Mouse (Mus musculus) gastrocnemius, adult 2 months (tissue): ENCODE data around the gene Trim60. TPM values are rescaled to one million over a fixed set of nuclear protein-coding genes. Genes with fewer than 3 reads are reported as not detected.
"Not testable (repeated sequence)": the region's sequence is repeated elsewhere in the genome, so short reads cannot be mapped to it uniquely, and the experiment has no call there.

Experiments used
- DNase-seq: peaks from one replicate; pipeline ENCODE4 v3.0.0; 2022
- H3K27ac ChIP-seq: fragments of 200-600 bp; 2 replicates; pipeline ENCODE4 v1.8.1; 2022; ENCODE audit warnings: mild to moderate bottlenecking
- H3K4me3 ChIP-seq: fragments of 200-600 bp; 2 replicates; pipeline ENCODE4 v1.8.1; 2022; ENCODE audit warnings: mild to moderate bottlenecking, moderate library complexity
- CTCF ChIP-seq: fragments of 200-600 bp; IDR thresholded peaks from 2 replicates; pipeline ENCODE4 v1.8.1; 2022; ENCODE audit warnings: antibody characterized with exemption, mild to moderate bottlenecking, moderate library complexity
- intact Hi-C: fragments of 180-260 bp; cut with DNase I; formaldehyde crosslinking; loops from one replicate; pipeline ENCODE4 v1.15.1; 2025
- total RNA-seq, 2 experiments: library from RNA; stranded (reverse); gene quantifications; 2 replicates each; pipeline ENCODE4 v1.2.3; 2021

Trim60 gene
- total RNA-seq, 2 experiments from 2014 or later, result not detected

DNA sequence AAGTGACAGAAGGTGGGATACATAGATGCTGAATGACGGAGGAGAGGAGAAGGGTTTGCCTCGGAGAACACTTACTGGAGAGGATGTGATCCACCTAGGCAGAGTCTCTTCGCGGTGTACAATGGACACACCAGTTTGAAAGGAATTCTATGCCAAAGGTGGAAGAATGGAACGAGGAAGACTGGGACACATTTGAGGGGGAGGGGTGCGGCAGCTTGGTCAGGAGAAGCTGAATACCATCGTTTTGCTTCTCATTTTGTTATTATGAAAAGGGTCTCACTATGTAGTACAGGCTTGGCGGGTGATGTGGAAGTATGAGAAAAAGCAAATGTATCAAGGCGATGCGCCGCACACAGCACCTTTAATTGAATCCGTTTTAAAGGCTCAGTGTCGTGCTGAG is 14.7 kb upstream of the Trim60 start:
- Histone ChIP-seq H3K4me3 (no peak overlapping the region), H3K27ac (no peak overlapping the region)
- no peak for DNase-seq
- no peak for TF ChIP-seq CTCF
- intact Hi-C loops, result no loop called here

DNA sequence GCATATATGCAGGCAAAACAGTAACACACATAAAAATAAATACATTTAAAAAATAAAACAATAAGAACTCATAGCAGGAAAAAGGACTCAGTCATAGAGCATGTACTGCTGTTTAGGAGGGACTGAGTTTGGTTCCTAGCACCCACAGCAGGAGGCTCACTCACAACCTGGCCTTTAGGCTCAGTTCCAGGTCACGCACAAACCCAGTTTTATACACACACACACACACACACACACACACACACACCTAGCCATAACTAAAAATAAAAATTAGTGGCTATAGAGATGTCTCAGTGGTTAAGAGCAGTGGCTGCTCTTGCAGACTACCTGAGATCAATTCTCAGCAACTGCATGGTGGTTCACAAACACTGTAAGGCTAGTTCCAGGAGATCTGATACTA is 13.7 kb upstream of the Trim60 start:
- intact Hi-C loops, result no loop called here
- Histone ChIP-seq H3K4me3 (no peak overlapping the region), H3K27ac (no peak overlapping the region)
- no peak for TF ChIP-seq CTCF
- DNase-seq, result no peak

DNA sequence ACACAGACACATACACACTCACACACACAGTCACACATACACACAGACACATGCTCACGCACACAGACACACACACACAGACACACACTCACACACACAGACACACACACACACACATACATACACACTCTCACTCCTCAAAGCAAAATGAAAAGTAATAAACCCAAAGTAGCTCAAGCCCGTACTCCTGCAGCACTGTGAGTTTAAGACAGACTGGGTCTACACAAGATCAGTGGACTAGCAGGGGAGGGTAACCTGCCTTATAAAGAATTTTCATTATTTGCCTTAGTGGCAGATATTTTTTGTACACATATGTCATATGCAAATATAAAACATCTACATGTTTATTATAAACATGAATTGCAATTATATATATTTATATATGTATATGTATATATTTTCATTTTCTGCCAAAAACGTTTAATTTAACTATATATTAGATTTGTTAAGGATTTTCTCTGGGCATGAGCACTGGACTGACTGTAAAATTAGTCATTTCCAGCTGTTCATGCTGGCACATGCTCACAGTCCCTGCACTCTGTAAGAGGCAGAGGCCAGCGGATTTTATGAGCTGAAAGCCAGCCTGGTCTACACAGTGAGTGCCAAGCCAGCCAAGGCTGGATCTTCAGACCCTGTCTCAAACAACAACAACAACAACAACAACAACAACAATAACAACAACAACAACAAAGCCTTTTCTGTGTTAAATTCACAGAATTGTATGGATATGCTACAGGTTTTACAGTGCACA is 12.5 kb upstream of the Trim60 start:
- DNase-seq, result no peak
- TF ChIP-seq CTCF, result no peak
- no peak overlapping the region for H3K27ac ChIP-seq
- intact Hi-C loops, result no loop called here
- H3K4me3 ChIP-seq, result no peak overlapping the region

DNA sequence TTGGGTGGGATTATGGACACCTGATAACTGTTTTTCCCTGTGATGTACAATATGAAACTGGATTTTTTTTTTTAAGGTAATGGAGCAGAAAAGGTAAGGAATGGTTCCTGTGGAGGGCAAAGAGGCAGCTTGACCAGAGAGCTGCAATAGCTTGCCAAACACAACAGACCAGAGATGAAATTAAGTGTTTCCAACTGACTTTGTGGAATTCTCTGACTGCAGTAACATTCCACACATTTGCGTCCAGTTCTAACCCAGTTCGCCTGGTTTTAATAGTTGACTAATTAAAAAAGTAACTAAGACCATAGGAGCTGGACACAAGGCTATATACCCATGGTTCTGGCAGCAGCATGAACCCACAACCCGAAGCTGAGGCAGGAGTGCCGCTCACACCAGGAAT is 11.4 kb upstream of the Trim60 start:
- TF ChIP-seq CTCF, result no peak
- DNase-seq, result no peak
- intact Hi-C loops, result no loop called here

DNA sequence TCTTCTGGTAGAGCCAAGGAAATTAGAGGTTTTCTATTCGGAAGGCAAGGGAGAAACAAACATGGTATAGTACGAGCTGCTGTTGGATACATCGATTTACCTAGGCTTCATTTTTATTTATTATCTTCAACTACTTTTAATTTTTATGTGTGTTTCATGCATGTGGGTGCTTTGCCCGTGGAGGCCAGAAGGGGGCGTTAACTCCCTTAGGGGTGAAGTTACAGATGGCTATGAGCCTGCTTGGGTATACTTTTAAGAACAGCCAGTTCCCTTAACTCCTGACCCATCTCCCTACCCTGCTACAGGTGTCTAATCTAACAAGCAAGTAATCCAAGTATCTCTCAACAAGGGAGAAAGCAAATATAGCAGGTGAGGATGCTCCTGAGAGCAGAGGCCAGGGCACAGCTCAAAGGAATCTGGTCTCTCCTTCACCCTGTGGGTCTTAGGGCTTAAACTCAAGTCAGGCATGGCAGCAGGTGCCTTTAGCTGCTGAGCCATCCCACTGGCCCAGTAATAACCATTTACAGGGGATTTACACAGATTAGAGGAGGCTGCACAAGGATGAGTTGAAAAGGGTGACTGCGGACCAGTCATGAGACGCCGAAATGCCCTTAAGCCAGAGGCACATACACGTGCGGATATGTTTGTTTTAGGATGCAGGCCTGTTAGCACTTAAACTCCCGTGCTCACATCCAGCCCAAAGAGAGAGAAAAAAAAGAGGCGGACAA is 10.7 kb upstream of the Trim60 start:
- no peak for TF ChIP-seq CTCF
- intact Hi-C loops, result no loop called here
- H3K27ac ChIP-seq, result no peak overlapping the region
- no peak for DNase-seq
- H3K4me3 ChIP-seq, result no peak overlapping the region

More for the DNA sequence above, 11.4 kb upstream of the Trim60 start:
- H3K4me3 ChIP-seq, result no peak overlapping the region
- no peak overlapping the region for H3K27ac ChIP-seq

DNA sequence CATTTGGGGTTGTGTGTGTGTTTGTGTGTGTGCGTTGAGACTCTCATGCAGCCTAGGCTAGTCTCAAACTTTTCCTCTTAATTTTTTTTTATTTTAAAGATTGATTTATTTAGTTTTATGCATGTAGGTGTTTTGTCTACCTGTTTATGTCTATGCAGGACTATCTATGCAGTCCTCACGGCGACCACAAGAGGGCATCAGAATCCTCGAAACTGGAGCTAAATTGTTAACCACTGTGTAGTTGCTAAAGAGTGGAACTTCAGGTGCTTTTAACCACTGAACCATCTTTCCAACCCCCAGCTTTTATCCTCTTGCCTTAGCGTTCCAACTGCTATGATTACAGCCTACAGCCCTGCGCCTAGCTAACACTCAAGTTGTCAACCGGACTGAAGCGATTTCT is 4.1 kb upstream of the Trim60 start:
- peak; percentile 55 for DNase-seq
- TF ChIP-seq CTCF, result peak; percentile 79
- H3K27ac ChIP-seq, result no peak overlapping the region
- intact Hi-C loops, result loop anchor here (1.0 kb wide), 1 partner anchor 88 kb away; no protein-coding TSS in a partner anchor
- H3K4me3 ChIP-seq, result no peak overlapping the region

DNA sequence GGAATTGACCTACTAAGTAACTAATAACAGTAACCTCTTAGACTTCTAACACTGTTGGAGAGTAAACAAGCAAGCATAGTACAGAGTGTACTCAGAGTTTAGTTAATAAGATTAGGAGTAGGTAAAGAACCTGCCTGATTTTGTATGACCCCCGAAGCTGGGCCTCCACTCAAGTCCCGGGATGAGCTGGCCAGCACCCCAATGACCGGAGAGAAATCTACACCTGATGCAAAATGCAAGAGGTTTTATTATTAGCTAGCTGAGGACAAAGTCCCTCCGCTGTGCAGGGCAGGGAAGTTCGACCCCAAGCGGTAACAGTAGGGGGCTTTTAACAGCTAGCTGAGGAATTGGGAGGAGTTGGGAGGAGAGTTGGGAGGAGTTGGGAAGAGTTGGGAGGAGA is 10.8 kb downstream of the Trim60 start:
- intact Hi-C loops, H3K4me3 ChIP-seq, H3K27ac ChIP-seq, DNase-seq: not testable (repeated sequence)

DNA sequence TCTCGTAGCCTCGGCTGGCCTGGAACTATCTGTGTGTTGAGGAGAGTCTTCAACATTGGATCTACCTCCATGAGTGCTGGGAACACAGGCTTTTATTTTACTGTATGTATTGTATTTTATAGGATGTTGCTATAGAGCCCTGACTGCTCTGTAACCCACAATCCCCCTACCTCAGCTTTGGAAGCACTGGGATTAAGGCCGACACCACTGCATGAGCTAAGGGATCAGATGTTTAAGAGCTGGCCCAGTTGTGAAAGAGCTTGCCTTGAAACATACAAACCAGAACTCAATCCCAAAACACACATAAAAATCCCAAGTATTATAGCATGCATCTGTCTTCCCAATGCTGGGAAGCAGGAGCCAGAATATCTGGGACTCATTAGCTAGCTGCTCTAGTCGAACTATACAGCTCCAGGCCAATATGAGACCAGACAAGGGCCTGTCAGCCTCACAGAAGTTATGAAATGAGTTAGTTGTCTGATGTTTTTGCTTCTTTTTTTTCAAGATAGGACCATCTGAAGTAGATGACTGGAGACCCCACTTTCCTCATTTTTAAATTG is 19.5 kb downstream of the Trim60 start:
- DNase-seq, result no peak

DNA sequence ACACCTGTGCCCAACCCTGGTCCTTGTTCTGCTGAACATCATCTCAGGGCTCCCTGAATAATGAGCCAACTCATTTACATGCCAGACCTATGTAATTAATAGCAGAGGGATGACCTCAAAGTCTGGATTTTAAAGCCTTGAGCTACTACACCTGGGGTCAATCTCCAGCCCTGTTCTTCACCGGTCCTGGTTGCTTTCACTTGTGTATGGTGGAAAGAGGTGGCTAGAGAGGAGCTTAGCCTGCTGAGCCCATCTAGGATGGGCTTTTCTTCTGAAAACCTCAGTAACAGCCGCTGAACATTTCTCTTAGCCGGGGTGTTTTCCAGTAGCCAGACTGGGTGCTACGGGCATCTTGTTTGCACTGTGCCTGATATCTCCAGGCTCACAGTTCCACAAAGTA is 30.7 kb downstream of the Trim60 start, which contains the start of gene Trim75:
Trim75 (minus strand) TSS at position 101 of the 400 bp plus-strand sequence.
- intact Hi-C loops, result no loop called here
- DNase-seq, result no peak
- no peak for TF ChIP-seq CTCF
- Histone ChIP-seq H3K27ac (no peak within 1 kb of the TSS), H3K4me3 (no peak within 1 kb of the TSS)

More for the DNA sequence above, 19.5 kb downstream of the Trim60 start:
- Histone ChIP-seq H3K4me3 (no peak overlapping the region), H3K27ac (no peak overlapping the region)
- intact Hi-C loops, result no loop called here
- TF ChIP-seq CTCF, result no peak

DNA sequence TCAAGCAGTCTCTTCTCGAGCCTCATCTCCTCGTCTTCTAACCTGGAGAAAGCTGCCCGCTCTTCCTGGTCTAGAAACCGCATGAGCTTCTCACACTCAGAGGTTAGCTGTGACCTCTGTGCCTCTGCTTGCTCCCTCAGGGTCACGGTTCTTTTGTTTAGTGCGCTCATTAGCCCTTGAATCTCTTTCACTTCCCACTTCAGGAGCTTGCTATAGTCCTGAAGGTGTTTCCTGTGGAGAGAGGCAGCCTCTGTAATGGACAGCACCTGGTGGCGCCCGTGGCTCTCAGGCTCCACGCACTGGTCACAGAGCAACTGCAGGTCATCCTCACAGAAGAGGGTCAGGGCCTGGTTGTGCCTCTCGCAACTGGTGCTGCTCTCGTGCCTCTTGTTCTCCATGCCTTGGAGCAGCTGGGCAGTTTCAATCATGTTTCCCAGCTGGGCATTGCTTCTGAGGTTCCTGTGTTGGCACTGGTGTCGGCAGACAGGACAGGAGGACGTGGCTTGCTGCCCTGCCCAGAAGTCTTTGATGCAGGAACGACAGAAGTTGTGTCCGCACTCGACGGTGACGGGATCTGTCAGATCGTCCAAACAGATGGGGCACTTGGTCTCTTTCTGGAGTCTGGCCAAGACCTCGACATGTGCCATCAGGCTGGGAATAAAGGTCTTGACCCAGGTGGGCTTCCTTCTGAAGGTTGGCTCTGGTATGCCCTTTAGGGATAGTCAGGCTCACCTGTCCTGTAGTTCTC is 35.1 kb downstream of the Trim60 start:
- intact Hi-C loops, result no loop called here
- no peak for DNase-seq
- TF ChIP-seq CTCF, result no peak
- Histone ChIP-seq H3K4me3 (no peak overlapping the region), H3K27ac (no peak overlapping the region)

DNA sequence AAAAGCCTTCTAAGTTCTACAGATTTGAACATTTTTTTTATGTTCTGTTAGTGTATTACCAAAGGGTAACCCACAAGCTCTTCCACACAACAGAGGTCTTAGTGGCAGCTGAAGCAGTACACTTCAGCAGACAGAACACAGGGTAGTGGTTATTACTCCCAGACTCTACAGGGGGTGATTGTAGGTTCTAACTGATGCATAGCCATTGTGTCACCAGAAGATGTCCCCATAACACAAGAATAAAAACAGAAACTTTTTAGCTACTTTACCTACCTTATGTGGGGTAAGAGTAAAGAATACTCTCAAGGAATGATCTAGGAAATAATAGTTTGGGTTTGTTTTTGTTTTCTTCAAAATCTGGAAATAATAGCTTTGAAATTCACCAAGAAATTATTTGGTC is 55.5 kb downstream of the Trim60 start:
- DNase-seq, result no peak
- H3K27ac ChIP-seq, result no peak overlapping the region
- intact Hi-C loops, result no loop called here
- TF ChIP-seq CTCF, result peak; percentile 34; the same call in 1 of the 2 replicates
- no peak overlapping the region for H3K4me3 ChIP-seq

DNA sequence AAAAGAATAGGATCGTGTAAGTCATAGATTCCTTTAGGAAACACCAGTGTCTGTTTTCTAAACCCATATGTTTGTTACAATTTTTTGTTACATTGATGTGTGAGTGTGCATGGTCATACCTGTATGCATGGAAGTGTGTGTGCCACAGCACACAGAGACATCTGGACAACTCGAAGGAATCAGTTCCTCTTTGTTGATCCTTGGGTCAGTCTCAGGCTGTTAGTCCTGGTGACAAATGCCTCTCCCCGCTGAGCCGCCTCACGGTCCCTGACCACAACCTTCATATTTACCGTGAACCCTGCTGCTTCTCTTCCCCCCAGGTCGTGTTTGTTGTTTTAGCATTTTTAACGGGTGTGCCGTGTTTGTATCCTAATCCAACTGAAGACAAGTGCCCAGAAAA is 59.4 kb downstream of the Trim60 start:
- no peak for TF ChIP-seq CTCF
- DNase-seq, result no peak
- intact Hi-C loops, result no loop called here
- Histone ChIP-seq H3K27ac (no peak overlapping the region), H3K4me3 (no peak overlapping the region)

DNA sequence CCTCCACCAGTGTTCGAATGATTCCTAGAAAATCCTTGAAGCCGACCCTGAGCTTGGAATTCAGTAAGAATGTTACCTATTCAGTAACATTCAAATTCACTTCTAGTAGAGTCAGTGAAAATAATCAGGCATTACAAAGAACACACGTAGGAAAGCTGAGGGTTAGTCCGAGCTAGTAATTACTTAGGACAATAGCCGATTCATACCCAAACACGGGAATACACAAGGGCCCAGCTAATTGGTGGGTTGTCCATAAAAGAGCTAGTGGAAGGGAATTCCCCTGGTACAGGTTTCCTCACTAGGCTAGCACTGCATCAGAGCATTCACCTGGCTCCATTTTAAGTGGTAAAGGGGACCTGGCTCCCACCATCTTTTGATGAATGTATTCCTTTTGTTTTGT is 66.3 kb downstream of the Trim60 start:
- intact Hi-C loops, result no loop called here

More for the DNA sequence above, 66.3 kb downstream of the Trim60 start:
- Histone ChIP-seq H3K27ac (no peak overlapping the region), H3K4me3 (no peak overlapping the region)
- no peak for TF ChIP-seq CTCF
- DNase-seq, result no peak

Other genes starting within 250 kb of the Trim60 start
- 1 to 10 TPM; 7.9 to 8.7 TPM for gene Klhl2, start 168.6 kb downstream of the Trim60 start, total RNA-seq
- 10 to 100 TPM; 18.6 to 21.4 TPM for gene Tmem192, start 71.4 kb downstream of the Trim60 start, total RNA-seq
- not detected for gene Trim75, start 30.8 kb downstream of the Trim60 start, total RNA-seq
- not detected for gene Trim61, start 61 bp downstream of the Trim60 start, total RNA-seq
- not detected for gene Apela, start 18.8 kb upstream of the Trim60 start, total RNA-seq
- gene Gm10663, start 56.4 kb upstream of the Trim60 start, total RNA-seq, result not detected
- not detected for gene BC030870, start 111.0 kb upstream of the Trim60 start, total RNA-seq